Mouse (Mus musculus) regulatory T cell (primary cell): ENCODE measurements at regions not wholly inside any gene's neighbourhood (a gene's known extent, or its start where the extent isn't known, plus 50 kb on each side); places are given as distances from the start of the nearest gene placed in this dataset.

Experiments used
- in situ Hi-C: fragments of 300-600 bp; cut with MboI, MseI; formaldehyde crosslinking; loops from one replicate; pipeline ENCODE4 v1.15.1; 2025; ENCODE audit warnings: high pct_unique_total_duplicates

DNA sequence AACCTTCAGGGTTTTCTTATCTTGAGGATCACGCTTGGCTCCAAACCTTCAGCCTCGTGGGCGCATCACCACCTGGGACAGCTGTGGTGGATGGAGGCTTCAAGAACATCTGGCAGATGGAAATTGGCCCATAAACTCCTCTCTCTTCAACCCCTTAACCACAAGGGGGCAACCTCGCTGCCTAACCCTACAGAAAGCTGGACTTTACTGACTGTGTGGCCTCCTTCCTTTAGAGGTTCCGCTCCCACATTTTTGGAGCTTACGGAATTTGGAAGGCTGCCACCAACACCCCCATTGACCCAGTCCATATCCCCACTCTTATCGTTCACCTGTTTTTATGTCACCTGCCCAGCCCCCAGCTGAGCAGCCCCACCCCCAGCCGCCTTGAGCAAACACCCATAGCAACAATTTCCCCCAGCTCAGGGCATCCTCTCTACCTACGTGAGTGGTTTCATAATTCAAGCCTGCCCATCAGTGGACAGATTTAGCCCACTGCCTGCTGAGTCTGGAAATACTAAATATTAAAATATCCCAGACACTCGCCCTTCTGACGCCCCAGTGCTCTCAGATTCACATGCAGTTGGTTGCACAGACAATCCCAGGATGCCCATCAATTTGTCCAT, 167.0 kb upstream of the Slc22a22 start:
- in situ Hi-C loops, result no loop called here

- in situ Hi-C loops, result no loop called here
These were observed 161.7 kb upstream of the Slc22a22 start for GRCm38 (mm10) chr15:57639115-57639514.

- in situ Hi-C loops, result no loop called here
These were observed 155.6 kb upstream of the Slc22a22 start for GRCm38 (mm10) chr15:57633067-57633466.

DNA sequence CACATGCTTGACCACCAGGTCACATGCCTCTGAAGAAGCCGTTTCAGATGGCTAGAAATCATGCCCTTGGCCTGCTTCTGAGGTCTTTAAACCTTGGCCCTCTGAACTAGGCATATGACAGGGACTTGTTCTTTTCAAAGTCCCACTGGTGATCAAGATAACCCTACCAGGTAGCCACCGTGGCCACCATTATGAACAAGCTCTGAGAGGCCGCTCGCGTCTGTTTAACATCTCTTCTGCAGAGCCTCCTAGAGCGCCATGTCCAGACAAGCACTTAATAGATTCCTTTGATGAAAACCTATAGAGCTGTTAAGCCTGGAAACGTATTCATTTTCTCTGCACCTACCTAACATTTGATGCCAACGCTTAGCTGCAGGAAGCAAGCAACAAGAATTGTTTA, 155.1 kb upstream of the Slc22a22 start:
- in situ Hi-C loops, result no loop called here

GRCm38 (mm10) chr15:57618466-57618865, 141.0 kb upstream of the Slc22a22 start:
- in situ Hi-C loops, result no loop called here

DNA sequence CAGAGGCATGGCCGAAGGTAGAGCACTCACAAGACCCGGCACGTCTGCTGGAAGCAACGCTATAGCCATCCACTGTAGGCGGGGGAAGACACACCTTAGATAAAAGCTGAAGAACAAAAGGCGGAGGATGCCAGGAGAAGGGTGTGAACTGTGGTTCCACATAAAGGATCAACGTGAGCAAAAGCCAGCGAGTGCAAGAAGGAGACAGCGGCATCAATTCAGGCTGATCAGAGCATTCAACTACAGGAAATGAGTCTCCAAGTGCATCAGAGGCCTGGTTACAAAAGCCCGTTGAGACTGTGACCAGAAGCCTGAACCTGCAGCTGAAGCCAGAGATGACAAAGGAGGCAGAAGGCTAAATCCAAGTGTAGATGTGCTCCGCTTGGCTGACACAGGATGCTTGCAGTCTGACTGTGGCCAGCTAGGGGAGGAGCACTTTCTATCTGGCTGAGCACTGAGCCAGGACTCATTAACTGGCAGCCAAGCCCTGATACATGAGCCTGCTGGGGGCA, 139.5 kb upstream of the Slc22a22 start:
- in situ Hi-C loops, result no loop called here

DNA sequence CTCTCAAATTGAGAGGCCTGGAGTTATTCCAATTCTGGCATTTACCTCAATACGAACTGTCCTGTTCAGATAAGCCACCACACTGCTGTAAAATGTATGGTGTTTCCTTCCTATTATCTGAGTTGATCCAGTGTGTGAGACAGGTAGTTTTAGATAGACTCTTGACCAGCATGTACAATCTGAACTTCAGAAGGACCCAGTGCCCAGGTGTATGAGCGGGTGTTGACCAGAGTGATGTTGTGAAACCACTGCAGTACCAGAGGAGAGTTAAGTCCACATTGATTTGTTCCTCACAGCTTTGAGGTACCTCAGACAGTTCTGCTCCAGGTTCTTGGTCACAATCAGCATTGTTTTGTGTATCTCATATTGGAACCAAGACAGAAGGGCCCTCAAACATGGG, 132.6 kb upstream of the Slc22a22 start:
- in situ Hi-C loops, result no loop called here

DNA sequence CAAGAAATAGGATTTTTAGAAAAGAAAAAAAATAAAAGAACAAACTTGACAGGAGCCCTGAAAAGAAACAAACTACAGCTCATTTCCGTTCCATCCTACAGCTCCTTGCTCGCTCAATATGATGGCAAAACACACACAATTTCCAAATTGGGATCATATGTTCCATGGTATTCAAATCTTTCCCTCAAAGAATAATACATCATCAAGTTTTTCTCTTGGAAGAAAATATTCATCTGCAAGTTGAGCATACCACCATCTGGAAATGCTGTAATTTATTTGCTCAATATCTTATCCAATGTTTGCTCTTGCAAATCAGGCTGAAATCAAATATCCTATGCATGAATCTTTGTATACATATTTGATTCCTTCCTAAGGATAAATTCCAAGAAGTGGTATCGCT, 131.1 kb upstream of the Slc22a22 start:
- in situ Hi-C loops, result loop anchor here (5.0 kb wide), 1 partner anchor 419 kb away; no protein-coding TSS in a partner anchor

DNA sequence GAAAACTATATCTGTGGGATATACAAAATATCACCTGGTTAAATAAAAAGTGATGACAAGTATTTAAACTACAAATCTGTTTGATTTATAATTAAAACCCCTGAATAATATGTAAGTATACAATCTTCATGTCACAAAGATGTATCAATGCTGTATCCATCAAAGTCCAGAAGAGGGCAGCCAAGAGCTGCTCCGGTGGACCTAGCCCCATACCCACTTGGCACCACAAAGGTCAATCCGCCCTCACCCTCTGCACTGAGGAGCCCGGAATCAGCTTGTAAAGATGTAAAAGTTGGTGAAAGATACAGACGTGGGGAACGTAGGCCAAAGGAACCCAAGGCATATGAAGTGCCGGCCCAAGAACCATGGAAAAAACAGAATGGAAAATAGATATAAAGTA, 123.1 kb upstream of the Slc22a22 start:
- in situ Hi-C loops, result no loop called here

DNA sequence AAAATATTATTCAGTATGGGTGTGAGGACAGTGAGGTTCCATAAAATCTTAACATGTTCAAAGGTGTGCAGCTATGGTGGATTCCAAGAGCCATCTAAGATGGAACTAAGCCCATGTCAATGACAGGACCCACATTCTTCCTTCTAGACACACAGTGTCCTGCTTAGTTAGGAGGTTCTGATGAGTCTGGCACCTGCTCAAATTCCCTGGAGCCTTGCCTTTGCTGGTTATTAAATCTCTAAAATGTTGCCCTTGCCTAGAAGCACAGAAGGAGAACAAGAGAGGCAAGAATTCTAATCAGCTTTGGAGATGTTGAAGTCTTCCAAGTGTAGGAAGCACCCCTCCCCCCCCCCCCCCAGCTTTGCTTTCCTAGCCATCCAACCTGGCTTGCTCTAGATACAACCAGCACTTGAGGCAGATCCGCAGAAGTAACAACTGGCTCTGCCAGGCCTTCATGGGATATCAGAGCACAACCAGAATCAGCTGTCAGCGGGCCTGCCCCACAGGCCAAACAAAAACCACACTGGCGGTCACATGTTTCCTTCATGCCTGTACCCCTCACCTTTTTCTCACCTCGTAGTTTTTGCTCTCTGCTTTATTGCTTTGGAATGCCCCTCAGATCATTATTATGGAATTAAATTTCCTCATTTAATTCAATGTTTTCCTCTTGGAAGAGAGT, 116.0 kb upstream of the Slc22a22 start:
- in situ Hi-C loops, result no loop called here

GRCm38 (mm10) chr15:57590597-57591219, 113.3 kb upstream of the Slc22a22 start:
- in situ Hi-C loops, result no loop called here

GRCm38 (mm10) chr15:57589404-57590377, 112.3 kb upstream of the Slc22a22 start:
- in situ Hi-C loops, result no loop called here

DNA sequence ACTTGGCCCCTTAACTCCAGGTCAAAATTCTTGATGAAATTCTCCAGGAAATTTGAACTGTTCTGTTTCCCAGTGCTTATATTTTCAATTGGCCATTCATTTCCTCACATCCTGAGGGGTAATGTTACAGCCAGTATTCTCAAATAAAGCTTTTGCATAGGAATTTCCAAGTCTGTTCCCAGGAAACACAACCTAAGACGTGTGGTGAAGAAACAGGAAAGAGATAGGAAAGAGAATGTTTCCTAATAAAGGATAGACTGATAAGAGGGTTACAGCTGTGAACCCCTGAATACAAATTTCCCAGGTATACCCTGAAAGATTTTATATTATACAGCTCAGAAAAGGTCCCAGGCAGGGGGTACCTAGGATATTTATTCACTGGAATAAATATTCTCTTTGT, 108.0 kb upstream of the Slc22a22 start:
- in situ Hi-C loops, result no loop called here

GRCm38 (mm10) chr15:57584498-57584897, 107.1 kb upstream of the Slc22a22 start:
- in situ Hi-C loops, result no loop called here

DNA sequence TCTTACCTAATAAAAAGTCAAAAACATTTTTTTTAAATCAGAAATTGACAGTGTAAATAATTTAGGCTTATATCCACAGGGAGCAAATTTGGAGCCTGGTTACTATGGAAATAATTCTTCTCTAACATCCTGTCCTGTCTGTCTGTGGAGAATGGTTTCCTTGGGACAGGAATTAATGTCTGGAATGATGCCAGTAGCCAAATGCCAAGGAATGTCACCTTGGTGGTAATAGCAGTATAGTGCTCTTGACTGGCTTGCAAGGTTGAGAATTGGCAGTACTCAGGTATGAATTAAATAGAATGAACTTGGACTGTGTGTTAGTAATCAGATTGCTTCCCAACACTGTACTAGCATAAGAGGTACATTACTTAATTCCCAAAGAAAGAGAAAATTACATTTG, 103.8 kb upstream of the Slc22a22 start:
- in situ Hi-C loops, result no loop called here

DNA sequence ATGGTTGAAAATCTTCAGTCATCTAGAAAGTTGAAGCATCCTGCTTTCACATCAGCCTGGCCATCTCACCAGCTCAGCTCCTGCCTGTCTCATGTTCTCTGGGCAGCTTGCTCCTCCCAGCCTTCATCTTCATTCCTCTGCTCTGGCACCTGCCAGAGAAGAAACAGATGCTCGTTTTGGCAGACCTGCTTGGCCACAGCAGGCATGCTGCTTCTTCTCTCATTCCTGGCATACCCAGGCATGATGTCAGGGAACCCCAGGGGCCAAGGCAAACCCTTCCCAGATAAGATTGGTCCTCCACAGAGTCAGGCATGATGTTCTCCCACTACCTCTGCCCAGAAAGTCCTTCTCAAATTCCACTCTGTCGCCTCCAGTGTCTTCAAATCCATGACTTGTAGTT, 101.4 kb upstream of the Slc22a22 start:
- in situ Hi-C loops, result no loop called here

DNA sequence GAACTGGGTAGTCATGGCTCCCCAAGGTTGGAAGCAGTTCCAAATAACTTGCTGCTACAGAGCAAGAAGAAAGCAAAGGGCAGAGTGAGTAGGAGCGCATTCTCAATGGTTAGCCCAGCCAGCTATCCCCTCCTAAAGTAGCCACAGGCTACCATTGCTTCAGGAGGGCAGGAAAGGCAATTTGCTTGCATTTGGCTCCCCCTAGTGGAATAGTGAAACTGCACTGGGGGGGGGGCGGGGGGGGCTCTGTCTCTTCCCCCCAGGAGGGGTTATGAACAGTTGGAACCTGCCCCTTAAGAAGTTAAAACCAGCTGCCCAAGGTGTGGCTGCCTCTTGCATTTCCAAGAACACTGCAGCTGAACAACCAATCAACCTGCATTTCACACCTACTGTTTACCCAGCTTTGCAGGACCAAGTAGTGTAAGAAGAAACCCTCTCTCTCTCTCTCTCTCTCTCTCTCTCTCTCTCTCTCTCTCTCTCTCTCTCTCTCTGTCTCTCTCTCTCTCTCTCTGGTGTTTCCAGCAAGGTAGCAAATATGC, 96.7 kb upstream of the Slc22a22 start:
- in situ Hi-C loops, result no loop called here

DNA sequence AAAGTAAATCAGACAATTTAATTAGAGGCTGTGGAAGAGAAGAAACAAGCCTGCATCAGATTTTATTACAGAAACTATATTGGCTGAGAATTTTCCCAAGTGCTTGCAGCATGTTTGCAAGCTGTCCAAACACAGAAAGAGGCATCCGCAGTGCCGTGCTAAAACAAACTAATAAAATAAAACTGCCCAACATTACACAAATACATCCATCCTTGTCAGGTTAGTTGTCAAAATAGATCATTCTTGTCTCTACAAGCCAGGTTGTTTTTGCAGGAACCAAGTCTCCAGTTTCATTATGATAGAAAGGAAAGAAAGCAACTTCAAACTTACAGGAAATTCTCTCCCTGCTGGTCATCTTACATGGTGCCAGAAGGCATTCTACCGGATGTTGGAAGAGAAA, 95.0 kb upstream of the Slc22a22 start:
- in situ Hi-C loops, result no loop called here

GRCm38 (mm10) chr15:57568006-57568630, 90.7 kb upstream of the Slc22a22 start:
- in situ Hi-C loops, result no loop called here

DNA sequence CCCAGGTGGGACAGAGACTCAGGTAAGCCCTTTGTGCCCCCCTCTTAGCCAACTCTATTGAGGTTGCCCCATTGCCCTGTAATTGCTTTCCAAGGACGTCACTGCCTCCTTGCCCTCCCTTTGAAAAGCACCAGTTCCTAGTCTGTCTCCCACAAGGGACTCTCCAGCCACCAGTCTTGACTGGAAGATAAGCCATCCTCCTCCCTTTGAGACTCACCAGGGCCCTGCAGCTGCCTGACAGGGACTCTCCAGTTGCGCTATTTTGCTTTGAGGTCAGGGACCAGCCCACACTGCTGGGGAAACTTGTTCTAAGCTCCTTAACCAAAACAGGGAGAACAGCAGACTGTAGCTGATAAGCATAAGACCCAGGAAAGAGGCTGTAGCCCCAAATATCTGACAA, 69.7 kb upstream of the Slc22a22 start:
- in situ Hi-C loops, result no loop called here

DNA sequence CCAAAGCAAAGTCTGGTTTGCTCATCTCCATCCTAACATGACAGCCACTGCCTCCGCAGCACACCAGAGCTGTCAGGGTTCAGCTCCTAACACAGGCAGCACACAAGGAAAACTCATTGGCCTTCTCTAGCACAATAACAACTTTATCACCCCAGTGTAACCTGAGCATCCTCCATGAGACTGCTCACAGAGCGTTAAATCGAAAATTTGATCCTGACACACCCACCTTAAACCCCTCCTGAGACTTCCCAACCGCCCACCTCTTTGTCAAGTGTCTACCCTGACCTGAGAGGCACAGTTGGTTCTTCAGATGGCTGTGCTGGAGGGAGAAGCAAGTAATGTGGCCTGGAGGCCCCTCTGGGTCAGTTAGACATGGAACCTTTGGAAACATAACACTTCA, 67.7 kb upstream of the Slc22a22 start:
- in situ Hi-C loops, result no loop called here
